Mouse (Mus musculus) thymus, postnatal 4 days (tissue): ENCODE data around the gene Cpm.
A peak's percentile ranks its signal among the peaks of the same experiment; 100 is the strongest.

ENCODE experiments used
- DNase-seq: peaks from one replicate; pipeline ENCODE4 v3.0.0; 2021

The Cpm gene

DNA sequence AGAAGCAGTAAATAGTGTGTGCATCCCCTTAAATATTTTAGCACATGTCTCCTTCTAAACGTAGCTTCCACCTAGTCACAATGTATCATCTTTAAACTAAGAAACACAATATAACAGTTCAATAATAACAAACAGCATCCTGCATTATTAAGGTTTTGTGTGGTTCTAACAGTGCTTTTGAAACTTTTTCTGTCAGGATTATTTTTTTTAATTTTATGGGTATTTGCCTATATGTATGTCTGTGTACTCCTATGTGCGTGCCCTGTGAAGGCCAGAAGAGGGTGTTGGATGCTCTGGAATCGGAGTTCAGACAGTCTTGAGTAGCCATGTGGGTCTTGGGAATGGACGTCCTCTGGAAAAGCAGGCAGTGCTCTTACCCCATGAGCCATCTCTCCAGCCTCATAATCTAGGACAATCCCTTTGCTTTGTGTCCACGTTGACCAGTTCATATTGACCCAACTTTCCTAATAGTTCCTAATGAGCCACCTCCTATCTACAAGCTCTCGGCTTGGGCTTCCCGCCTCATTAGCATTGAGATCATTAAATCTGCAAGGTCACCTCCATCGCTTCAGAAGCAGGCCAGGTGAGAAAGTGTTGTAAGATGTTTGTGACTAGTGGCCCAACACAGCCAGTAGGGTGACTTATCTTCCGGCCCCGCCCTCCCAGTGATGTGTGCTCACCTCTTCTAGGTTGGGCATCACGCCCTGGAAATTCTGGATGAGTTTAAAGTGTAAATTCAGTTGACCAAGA, 20.2 kb downstream of the Cpm start:
- no peak for DNase-seq

DNA sequence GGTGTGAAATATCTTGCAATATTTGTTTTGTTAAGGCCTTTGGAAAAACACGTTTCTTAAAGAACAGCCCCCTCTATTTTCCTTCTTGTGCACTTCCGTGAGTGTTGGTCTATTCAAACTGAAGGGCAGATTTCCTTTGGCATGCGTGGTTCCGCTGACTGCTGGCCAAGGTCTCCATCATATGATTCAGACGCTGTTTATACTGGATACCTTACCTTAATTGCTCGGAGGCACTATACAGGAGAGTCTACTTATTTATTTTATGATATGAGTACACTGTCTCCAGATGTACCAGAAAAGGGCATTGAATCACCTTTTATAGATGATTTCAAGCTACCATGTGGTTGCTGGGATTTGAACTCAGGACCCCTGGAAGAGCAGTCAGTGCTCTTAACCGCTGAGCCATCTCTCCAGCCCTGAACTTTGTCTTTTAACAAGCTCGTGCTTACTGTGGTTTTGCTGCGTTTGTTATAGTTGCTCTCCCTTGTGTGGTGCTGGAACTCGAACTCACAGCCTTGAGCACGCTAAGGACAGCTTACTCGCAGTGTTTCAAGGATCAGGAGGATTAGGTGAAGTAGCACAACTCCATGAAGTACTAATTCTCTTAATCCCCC, 20.8 kb downstream of the Cpm start:
- no peak for DNase-seq

DNA sequence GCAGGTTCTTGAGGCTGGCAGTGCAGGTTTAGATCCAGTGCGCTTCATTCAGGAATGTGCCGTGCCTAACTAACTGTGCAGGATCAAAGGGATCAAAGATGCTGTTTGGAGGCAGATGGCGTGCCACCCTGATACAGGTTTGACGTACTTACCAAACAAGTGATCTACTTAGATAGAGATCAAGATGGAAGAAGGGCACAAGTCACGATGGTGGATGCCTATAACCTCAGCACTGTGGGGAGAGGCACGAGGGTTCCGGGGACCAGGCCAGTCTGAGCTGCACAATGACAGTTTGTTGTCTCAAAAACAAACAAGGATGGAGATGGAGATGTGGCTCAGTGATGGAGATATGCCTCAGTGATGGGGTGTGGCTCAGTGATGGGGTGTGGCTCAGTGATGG, 21.4 kb downstream of the Cpm start:
- DNase-seq, result no peak

DNA sequence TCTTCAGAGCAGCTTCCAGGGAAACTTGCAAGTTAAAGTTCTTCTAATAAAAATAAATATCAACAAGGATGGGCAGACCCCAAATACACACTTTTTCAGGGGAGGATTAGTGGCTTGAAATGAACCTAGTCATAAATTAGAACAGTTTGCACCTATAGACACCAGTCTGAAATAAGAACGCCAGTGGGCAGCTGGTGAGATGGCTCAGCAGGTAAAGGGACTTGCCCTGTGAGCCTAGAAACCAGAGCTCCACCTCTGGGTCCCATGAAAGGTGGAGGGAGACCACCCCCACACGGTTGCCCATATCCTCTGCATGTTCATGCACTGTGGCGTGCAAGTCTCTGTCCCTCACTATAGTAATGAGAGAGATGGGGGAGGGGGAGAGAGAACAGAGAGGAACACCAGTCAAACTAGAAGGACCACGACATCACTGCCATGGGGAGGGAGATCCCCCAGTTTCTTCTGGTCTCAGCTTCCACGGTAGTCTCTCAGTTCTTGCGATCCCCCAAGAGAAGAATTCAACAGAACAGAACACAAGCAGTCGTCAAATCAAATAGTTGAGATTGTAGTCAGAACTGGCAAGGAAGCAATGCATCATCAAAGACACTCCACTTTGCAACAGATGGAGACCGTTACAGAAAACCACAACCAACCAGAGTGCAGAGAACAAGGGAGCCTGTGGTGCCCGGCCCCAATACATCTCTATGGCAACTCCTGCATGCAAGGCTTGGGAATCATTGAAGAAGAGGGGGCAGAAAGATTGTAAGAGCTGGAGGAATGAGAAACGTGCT, 22.5 kb downstream of the Cpm start:
- DNase-seq, result peak; percentile 58

DNA sequence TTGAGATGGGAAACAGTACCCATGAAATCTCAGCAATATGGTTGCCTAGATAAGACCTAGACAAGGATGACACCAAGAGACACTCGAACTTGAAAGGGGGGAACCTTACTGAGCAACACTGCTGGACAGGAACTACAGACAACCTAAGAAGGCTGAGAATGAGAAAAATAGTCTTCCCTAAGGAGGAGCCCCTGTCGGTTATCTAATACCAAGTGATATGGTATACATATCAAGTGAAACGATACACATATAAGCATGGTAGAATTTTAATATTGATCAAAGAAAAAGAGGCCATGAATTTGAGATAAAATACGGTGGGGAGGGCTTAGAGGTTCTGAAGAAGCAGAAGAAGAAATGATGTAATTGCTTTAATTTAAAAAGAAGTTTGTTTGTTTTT, 23.1 kb downstream of the Cpm start:
- no peak for DNase-seq

DNA sequence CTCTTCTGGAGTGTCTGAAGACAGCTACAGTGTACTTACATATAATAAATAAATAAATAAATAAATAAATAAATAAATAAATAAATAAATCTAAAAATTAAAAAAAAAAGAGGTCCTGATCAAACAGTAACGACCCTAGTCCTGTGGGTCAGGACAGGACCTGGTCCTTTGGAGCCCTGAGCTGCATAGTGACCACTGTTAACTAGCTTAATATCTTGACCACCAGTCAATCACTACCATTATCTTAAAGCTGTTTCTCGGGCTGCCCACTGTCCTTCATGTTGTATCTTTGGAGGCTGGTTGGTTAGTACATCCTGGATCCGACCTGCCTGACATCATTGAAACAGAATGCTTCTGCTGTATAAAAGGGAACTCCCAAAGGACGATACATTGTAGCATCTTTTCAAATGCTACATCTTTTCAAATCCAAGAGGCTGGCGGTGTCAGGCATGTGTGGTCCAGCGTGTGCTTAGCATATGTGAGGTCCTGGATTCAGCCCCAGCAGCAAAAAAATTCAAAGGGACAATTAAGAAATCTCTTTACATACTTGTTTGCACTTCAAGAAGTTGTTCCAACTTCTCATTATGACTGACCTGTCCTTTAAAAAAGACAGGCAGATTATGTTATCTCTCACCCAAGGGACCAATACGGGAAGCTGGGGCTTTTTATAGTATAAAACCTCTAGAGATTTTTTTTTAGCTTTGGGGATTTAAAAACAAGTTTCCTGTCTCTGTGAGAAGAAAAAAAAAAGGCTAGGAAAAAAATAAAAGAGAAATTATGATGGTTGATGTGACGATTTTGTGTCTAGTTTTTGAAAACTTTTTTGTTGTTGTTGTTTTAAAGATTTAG, 23.9 kb downstream of the Cpm start:
- no peak for DNase-seq

DNA sequence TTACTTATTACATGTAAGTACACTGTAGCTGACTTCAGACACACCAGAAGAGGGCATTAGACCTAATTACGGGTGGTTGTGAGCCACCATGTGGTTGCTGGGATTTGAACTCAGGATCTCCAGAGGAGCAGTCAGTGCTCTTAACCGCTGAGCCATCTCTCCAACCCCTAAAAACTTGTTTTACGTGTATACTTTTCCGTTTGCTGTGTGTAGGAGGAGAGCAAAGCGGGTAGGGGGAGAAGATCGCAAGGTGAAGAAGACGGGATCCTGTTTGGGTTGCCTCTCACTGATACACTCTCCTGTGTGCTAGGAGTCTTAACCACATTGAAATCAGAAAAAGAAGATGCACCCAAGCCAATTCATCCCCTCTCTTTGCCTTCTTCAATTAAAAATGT, 24.5 kb downstream of the Cpm start:
- no peak for DNase-seq

DNA sequence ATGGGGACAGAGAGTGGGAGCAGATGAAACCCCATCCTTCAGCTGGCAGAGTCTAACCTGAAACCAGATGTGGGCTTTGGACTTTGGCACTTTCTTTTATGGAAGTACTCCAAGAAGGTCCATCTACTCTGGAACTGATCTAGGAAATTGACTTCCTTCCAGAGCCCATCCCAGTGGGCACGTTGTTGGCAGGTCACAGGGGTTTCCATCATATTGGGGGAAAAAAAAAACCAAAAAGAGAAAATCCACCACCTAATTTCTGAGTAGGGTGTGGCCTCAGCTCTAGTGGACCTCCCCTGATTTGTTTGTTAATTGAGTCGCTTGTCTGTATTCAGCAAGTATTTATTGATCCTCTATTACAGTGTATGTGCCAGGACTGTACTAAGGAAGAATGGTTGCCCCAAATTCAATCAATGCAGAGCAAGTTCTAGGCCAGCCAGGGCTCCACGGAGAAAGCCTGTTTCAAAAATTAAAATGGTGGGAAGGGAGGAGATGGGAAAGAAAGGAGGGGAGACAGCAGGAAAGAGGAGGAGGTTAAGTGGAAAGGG, 25.4 kb downstream of the Cpm start:
- no peak for DNase-seq

DNA sequence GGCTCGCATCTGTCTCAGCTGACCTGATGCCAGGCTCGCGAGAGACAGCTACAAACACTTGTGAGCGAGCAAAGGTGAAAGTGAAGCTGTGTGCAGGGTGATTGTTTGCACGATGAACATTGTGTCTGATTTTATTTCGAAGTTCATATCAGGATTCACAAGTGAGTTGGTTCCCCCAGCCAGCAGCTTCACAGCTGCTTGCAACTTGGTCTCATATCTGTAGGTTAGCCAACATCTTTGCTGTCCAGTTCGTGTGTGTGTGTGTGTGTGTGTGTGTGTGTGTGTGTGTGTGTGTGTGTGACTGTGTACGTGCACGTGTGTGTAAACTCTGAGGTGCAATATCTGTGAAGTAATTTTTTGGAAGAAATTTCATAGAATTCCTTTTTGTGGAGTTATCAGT, 26.2 kb downstream of the Cpm start:
- no peak for DNase-seq

DNA sequence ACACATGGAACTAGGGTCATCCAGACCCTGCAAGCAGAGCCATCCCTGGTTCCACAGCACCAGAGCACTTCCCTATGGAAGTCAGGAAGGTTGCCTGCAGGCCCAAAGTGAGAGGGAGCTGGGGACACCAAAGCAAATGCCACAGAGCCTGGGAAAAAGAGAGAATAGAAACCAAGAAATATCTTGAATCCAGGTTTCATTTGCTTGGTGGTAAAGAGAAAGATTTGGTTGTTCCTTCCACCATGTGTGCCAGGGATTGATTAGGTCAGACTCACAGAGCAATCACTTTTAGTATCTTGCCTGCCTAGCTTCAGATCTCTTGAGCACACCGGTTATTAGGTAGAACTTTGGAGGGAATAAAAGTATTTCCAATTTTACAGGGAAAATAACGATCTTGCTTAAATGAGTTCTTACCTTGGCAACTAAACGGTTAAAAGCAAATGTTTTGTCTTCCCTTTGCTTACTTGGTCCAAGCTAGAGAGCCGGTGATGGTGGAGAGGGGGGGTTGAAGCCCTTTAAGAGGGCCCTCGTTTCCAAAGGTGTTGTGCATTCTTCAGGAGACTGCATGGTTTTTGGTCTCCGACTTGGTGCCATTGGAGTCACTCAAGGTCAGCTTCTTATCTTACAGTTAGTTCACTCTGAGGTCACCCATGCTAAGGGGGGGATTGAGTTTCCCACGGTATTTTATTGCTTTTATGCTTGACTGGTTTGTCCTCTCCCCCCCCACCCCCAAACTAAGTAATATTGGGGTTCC, 26.8 kb downstream of the Cpm start:
- no peak for DNase-seq

DNA sequence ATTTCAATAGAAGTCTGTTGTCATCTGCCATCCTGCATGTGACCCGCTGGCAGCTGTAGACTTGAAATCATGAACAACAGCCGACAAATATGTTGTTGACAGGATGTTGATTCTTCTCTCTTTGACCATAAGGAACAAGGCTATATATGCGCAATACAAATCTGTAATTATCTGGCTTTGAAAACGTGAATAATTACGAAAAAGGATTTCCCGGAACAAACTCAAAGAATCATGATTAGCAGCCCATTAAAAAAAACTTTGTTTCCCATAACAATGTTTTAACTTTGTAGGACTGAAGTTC, 27.3 kb downstream of the Cpm start:
- no peak for DNase-seq

DNA sequence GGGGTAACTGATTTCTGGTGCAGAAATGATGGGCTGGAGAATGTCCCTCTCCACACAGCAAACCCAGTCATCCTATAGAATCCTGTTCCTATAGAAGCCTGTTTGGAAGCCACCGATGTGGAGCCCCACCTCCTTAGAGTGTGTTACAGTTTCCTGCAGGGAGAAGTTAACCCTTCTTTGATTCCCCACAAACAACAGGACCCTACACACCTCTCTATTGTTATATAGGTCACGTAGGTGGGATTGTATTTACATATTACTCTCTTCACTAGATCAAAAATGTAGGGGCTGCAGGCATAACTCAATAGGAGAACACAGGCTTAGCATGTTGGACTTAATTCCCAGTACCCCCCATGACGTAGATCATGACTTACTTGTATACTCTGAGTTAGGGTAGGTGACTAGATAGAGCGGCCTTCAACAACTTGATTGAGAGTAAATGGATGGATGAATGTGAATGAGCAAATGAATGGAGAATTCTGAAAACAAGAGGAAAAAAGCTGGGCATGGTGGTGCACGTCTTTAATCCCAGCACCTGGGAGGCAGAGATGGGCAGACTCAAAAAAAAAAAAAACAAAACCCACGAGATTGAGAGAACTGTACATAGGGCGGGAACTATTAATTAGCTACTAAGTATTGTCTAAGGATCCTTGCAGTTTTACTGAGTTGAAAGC, 27.8 kb downstream of the Cpm start:
- no peak for DNase-seq

DNA sequence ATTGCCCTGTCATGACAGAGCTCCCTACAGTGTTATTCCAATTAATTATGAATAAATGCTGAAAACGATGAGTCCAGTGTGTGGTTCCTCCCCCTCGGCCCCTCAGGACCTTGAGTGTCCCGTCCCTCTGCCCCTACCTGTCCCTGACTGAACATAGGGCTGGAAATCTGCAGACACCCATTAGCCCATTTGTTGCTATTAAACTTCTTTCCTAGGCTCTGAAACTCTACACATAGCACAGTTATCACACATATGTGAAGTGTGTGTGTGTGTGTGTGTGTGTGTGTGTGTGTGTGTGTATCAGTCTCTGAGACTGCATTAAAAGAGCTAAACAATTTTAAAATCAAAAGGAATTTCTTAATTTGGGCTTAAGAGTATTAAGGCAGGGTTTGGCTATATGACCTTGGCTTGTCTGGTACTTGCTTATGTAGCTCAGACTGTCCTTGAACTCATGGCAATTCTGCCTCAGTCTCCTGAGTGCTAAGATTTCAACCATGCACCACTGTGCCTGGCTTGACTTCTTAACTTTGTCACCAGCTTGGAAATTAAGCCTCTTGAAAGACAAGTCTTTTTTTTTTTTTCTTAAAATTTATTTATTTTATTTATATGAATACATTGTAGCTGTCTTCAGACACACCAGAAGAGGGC, 28.5 kb downstream of the Cpm start:
- DNase-seq, result no peak

DNA sequence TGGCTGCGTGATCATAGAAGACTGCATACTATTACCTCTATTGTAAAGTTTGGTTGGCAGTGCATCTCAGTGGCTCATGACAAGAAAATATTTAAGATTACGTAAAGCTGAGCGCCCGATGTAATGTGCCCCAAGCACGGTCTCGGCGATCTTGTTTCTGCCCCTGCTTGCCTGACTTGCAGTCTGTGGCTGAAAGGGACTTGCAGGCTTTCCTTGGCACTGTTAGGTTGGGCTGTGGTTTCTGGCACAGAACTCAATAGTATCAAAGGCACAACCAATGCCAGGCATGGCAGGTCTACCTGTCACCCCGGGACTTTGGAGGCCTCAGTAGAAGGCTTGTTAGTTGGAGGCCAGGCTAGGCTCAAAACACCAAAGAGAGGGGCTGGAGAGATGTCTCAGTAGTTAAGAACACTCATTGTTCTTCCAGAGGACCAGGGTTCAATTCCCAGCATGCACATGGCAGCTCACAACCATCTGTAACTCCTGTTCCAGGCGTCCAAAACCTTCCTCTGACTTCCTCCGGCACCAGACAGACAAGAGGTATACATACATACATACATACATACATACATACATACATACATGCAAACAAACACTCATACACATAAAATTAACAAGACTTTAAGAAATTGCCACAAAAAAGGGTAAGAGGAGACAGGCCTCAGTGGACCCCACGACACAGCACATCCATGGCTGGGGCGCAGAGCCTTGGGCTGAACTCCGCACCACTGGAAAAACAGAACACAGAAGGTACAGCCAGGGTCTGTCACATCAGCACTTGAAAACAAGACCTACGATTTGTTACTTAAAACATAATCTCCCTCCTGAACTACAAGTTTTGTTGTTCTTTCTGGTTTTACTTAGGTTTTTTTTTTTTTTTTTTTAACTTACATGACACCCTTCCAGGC, 29.5 kb downstream of the Cpm start:
- no peak for DNase-seq

DNA sequence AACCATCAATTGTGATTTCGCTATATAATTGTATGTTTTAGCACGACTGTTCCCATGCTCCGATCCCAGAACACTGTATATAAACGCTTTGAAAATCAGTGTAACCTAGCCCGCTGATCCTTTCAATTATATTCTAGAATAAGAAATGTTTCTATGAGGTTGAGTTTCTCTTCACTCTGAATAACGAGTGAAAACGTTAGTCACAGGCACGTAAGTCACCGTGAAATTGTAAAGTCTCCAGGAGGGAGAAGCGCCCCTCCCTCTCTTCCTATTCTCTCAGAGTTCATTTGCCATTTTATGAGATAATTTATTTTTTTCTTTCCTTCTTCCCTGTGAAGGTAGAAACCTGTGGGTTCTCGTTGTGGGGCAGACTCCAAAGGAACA, 30.1 kb downstream of the Cpm start:
- no peak for DNase-seq

DNA sequence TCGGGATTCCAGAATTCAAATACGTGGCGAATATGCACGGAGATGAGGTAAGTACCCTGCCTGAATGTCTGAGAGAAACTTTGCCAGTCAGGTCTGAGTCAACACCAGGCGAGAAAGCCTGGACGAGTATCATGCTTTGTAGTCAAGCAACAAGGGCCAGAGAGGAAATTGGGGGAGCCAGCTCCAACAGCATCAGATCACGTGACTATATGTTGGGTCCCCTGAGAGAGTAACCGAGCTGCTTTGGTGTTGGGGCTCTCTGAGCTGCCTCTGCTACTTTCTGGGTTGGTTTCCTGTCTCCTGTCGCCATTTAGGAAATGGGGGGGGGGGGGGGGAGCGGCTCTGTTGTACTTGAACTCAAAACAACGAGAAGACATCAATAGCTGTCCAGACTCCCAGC, 30.5 kb downstream of the Cpm start:
- peak; percentile 54 for DNase-seq

DNA sequence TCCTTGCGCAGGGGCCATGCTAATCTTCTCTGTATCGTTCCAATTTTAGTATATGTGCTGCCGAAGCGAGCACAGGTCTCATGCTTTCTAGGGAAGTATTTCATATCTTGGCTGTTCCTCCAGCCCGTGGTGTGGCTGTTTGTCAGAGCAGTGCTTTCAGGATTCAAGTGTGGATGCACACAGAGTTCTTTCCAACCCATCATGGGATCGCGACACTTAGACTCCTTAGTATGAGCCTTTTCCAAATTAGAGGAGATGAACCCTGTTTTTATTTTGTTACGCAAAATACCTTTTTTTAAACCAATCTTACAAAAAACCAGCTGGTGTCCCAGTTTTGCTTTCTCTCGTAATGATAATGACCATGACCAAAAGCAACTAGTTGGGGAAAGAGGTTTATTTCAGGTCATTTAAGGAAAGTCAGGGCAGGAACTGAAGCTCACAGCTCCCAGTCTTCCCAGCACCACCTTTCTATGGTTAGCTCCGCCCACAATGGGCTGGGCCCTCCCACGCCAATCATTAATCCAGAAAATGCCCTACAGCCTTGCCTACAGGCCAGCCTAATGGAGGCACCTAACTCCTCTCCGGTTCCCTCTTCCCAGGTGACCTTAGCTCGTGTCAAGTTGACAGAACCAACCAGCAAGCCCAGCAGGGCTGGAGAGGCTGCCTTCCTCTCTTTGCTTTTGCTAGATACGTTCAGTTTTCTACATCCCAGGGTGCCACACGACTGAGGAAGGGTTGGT, 33.2 kb downstream of the Cpm start:
- DNase-seq, result no peak

DNA sequence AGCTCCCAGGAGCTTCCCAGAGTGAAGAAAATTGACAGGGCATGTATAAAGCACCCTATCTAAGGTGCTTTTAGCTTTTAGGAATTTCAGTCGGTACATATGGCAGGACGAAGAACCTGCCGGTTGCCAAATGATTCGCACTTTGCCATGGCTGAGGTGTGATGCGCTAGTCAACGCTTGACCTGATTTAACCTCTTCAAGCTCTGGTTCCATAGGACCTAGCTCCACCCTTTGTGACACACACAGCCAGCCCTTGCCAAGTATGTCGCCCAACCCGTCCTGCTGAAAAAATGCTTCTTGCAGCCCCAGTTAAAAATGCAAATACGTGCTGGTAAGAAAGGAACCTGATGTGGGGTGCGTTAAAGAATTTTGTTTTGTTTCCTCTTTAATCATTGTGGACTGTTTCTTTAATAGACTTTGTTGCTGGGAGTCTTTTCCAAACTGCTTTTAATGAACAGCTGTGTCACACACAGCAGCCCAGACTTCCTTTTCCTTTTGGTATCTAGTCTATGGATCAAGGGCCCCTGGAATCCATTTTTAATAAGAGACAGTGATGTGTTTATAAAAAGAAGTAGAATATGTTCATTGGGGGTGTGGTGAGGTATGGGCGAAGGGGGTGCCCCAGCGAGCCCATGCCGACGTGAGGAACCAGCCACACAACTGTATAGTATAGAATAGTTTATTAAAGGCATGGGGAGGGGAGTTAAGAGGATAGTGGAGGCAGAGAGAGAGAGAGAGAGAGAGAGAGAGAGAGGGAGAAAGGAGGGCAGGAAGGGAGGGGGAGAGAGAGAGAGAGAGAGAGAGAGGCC, 34.0 kb downstream of the Cpm start:
- DNase-seq, result no peak

DNA sequence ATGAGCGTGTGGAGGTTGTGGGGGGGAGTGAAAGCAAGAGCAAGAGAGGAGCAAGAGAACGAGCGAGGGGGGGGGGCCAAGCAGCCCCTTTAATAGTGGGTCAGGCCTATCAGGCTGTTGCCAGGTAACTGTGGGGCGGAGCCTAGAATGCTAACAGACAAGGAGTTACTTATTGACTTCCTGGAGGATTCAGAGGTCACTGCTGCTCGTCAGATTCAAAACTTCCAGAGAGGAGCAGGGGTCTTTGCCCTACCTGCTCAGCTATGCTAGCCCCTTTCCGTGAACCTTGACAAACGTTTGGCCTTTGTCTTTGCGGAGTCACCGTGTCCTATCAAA, 34.5 kb downstream of the Cpm start:
- DNase-seq, result peak; percentile 41
